Mouse (Mus musculus): Measurements from ENCODE around the gene Apobr. TPM values are rescaled to one million over a fixed set of nuclear protein-coding genes. Genes with fewer than 3 reads are reported as not detected.

Gene Apobr
- polyA plus RNA-seq (2015; fragmentation: Nextera tagmentation; extraction: Ambion mirVana), result 1.2 and 1.3 TPM in 2 replicates

DNA sequence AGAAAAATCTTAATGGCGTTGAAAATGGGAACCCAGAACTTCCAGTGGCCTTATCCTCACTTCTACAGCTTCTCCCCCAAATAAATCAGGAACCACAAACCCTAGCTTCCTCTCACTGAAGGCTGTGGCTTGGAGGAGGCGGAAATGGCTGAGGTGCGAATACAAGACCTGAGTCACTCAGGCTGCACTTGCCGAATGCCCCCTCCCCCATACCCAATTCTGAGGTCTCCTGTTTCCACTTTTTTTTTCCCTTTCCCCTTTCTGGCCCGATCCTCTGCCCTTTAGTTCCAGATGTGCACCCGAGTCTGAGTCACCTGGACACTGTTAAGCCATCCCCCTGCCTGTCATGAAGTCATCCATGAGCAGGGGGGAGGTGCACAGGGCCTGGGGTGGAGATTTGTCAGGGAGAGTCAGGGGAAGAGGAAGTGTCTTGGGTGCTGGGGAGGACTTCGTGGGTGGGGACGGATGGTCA lies at the start of gene Apobr:
Apobr (plus strand) TSS at position 437 of the 472 bp plus-strand sequence.
- H3K4me2 ChIP-seq (ENCODE audit: low read length), result peak within 1 kb of the TSS; percentile 61; the same call in 1 of the 2 replicates
- ATAC-seq (replicated peaks; ENCODE audit: low FRiP score, low read depth) (no peak), DNase-seq (ENCODE audit: low spot score) (no peak)
- WGBS, result 74% methylated on average over 8 of the region's 8 CpGs
- no peaks in the 10 kb centered on the region for H3K9me3 ChIP-seq (replicated peaks; ENCODE audit: low read length)
- no peaks in the 10 kb centered on the region for H3K36me3 ChIP-seq (ENCODE audit: insufficient read depth, low read length)
- no peak within 1 kb of the TSS for H3K9ac ChIP-seq (ENCODE audit: low read depth, low read length)
- no peak for TF ChIP-seq CTCF (IDR thresholded peaks at IDR 0.05; ENCODE audit: low read depth)
- no peaks in the 10 kb centered on the region for H3K27me3 ChIP-seq (ENCODE audit: insufficient read depth, low read length)
- no peak within 1 kb of the TSS for H3K4me3 ChIP-seq (replicated peaks; ENCODE audit: low read depth, low read length)
- H3K4me1 ChIP-seq (replicated peaks; ENCODE audit: insufficient read depth, low read length), result no peaks in the 10 kb centered on the region; the same call in 1 of the 2 replicates
- no peak within 1 kb of the TSS for H3K27ac ChIP-seq

DNA sequence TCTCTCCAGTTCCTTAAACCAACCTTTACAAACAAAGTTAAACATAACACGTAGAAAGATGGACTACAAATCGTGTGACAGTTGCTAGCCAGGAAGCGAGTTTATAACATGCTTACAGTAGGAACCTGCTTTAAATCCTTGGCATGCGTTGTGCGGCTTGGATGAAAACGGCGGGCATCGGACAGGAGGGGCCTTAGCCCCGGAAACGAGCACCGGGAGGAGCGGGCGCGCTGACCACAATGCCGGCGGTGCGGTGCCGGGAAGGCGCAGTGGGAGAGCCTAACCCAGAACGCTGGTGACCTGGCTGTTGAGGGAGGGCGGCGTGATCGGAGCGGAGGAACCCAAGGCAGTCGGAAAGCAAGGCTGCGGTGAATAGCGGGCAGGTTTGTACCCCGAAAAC lies 49.0 kb upstream of the Apobr start:
- Histone ChIP-seq H3K4me3 (replicated peaks; ENCODE audit: low read depth, low read length) (peak overlapping the region; percentile 38), H3K36me3 (ENCODE audit: insufficient read depth, low read length) (no peaks in the 10 kb centered on the region), H3K27ac (no peak overlapping the region), H3K4me1 (replicated peaks; ENCODE audit: insufficient read depth, low read length) (no peaks in the 10 kb centered on the region; the same call in 1 of the 2 replicates), H3K27me3 (ENCODE audit: insufficient read depth, low read length) (0 out of 2 replicates have a peak, but pooled peaks cover 8% of the 10 kb centered on the region), H3K9ac (ENCODE audit: low read depth, low read length) (peak overlapping the region; percentile 6; the same call in 1 of the 2 replicates), H3K9me3 (replicated peaks; ENCODE audit: low read length) (no peaks in the 10 kb centered on the region), H3K4me2 (ENCODE audit: low read length) (peak overlapping the region; percentile 56)
- TF ChIP-seq CTCF (IDR thresholded peaks at IDR 0.05; ENCODE audit: low read depth), result no peak
- no peak for ATAC-seq (replicated peaks; ENCODE audit: low FRiP score, low read depth)
- WGBS, result 1% methylated on average over 28 of the region's 28 CpGs
- DNase-seq (ENCODE audit: low spot score), result peak; percentile 42

DNA sequence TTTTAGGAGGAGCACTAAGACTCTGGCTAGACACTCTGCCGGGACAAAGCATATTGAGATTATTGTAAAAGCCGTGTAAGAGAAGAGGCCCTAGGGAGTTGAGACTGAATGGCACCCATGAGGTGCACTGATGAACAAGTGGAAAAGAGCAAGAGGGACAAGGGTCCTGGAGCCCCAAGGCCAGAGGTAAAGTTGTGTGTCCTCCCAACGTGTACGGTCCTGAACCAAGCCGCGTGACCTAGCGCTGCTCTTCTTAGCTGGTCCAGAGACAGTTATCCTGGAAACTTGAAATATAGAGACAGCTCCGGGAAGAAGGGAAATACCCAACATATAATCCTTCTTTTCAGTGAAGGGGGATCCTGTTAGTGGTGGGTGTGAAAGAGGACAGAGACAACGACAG lies 48.3 kb upstream of the Apobr start:
- H3K27ac ChIP-seq, result no peak overlapping the region
- WGBS, result 60% methylated on average over 9 of the region's 9 CpGs
- no peaks in the 10 kb centered on the region for H3K9me3 ChIP-seq (replicated peaks; ENCODE audit: low read length)
- DNase-seq (ENCODE audit: low spot score) (no peak), ATAC-seq (replicated peaks; ENCODE audit: low FRiP score, low read depth) (no peak)
- no peak for TF ChIP-seq CTCF (IDR thresholded peaks at IDR 0.05; ENCODE audit: low read depth)
- H3K4me2 ChIP-seq (ENCODE audit: low read length), result peak overlapping the region; percentile 56
- H3K4me1 ChIP-seq (replicated peaks; ENCODE audit: insufficient read depth, low read length), result no peaks in the 10 kb centered on the region; the same call in 1 of the 2 replicates
- peak overlapping the region; percentile 38 for H3K4me3 ChIP-seq (replicated peaks; ENCODE audit: low read depth, low read length)
- H3K9ac ChIP-seq (ENCODE audit: low read depth, low read length), result no peak overlapping the region
- no peaks in the 10 kb centered on the region for H3K36me3 ChIP-seq (ENCODE audit: insufficient read depth, low read length)
- H3K27me3 ChIP-seq (ENCODE audit: insufficient read depth, low read length), result 0 out of 2 replicates have a peak, but pooled peaks cover 8% of the 10 kb centered on the region

DNA sequence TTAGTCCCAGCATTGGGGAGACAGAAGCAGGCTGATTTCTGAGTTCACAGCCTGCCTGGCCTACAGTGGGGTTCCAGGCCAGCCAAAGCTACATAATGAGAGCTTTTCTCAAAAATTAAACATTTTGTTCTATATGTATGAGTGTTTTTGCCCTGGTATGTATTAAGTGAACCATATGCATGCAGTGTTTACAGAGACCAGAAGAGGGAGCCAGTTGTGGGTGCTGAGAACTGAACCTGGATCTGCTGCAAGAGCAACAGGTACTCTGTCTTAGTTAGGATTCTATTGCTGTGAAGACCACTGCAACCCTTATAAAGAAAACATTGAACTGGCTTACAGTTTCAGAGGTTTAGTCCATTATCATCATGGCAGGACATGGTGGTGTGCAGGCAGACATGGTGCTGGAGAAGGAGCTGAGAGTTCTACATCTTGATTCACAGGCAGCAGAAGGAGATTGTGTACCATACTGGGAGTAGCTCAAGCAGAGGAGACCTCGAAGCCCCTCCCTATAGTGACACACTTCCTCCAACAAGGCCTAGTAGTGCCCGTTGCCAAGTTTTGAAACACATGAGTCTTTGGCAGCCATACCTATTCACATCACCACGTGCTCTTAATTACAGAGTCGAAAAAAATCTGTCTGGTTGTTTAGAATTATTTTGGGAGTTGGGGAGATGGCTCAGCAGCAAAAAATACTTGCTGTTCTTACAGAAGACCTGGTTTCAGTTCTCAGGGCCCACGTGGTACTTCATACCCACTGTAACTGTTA lies 46.7 kb upstream of the Apobr start:
- no peak overlapping the region for H3K9ac ChIP-seq (ENCODE audit: low read depth, low read length)
- peak; percentile 61 for TF ChIP-seq CTCF (IDR thresholded peaks at IDR 0.05; ENCODE audit: low read depth)
- WGBS, result 77% methylated on average over 5 of the region's 5 CpGs
- H3K4me2 ChIP-seq (ENCODE audit: low read length), result no peak overlapping the region
- peak; percentile 47 for DNase-seq (ENCODE audit: low spot score)
- ATAC-seq (replicated peaks; ENCODE audit: low FRiP score, low read depth), result no peak
- H3K27ac ChIP-seq, result no peak overlapping the region
- H3K36me3 ChIP-seq (ENCODE audit: insufficient read depth, low read length), result no peaks in the 10 kb centered on the region
- 0 out of 2 replicates have a peak, but pooled peaks cover 8% of the 10 kb centered on the region for H3K27me3 ChIP-seq (ENCODE audit: insufficient read depth, low read length)
- H3K4me3 ChIP-seq (replicated peaks; ENCODE audit: low read depth, low read length), result no peak overlapping the region
- no peaks in the 10 kb centered on the region; the same call in 1 of the 2 replicates for H3K4me1 ChIP-seq (replicated peaks; ENCODE audit: insufficient read depth, low read length)
- H3K9me3 ChIP-seq (replicated peaks; ENCODE audit: low read length), result no peaks in the 10 kb centered on the region

DNA sequence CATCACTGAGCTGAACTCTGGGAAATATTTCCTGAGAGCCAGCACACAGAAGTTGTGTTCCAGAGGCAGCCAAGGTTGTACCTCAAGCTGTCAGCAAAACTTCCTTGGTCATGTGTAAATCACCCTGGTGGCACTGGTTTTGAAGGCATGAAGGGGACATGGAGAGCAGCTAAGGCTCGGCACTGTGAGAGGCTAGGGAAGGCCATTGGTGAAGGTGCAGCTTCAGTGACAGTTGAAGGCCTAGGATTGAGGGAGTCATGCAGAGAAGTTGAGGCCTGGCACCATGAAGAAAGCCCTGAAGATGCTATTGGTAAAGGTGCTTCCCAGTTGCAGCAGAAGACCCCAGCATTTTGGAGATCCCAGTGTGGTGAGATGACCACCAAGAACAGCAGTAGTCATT lies 43.1 kb upstream of the Apobr start:
- ATAC-seq (replicated peaks; ENCODE audit: low FRiP score, low read depth), result no peak
- Histone ChIP-seq H3K9me3 (replicated peaks; ENCODE audit: low read length) (no peaks in the 10 kb centered on the region), H3K9ac (ENCODE audit: low read depth, low read length) (no peak overlapping the region), H3K27ac (no peak overlapping the region), H3K4me2 (ENCODE audit: low read length) (no peak overlapping the region), H3K36me3 (ENCODE audit: insufficient read depth, low read length) (peaks cover 4% of the 10 kb centered on the region; the same call in 1 of the 2 replicates), H3K4me3 (replicated peaks; ENCODE audit: low read depth, low read length) (no peak overlapping the region), H3K4me1 (replicated peaks; ENCODE audit: insufficient read depth, low read length) (no peaks in the 10 kb centered on the region), H3K27me3 (ENCODE audit: insufficient read depth, low read length) (0 out of 2 replicates have a peak, but pooled peaks cover 4% of the 10 kb centered on the region)
- DNase-seq (ENCODE audit: low spot score), result no peak
- no peak for TF ChIP-seq CTCF (IDR thresholded peaks at IDR 0.05; ENCODE audit: low read depth)
- WGBS, result 78% methylated on average over 1 of the region's 1 CpGs

DNA sequence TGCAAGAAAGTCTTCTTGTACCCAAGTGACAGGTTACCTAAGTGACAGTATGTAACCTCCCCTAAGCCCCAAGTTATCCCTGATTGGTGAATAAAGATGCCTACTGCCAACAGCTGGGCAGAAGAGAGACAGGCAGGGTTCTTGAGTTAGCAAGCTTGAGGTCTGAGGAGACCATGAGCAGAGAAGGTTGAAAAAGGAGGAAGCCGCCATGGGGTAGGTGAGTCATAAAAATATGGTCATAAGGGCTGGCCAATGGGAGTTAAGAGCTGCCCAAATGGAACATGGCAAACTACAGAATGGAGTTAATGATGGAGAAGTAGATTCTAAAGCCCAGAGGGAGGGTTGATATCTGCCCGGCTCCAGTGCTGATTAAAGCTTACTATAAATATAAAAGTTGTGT lies 39.1 kb upstream of the Apobr start:
- H3K9me3 ChIP-seq (replicated peaks; ENCODE audit: low read length), result no peaks in the 10 kb centered on the region
- no peak overlapping the region for H3K27ac ChIP-seq
- H3K9ac ChIP-seq (ENCODE audit: low read depth, low read length), result no peak overlapping the region
- ATAC-seq (replicated peaks; ENCODE audit: low FRiP score, low read depth), result no peak
- DNase-seq (ENCODE audit: low spot score), result no peak
- TF ChIP-seq CTCF (IDR thresholded peaks at IDR 0.05; ENCODE audit: low read depth), result no peak
- H3K36me3 ChIP-seq (ENCODE audit: insufficient read depth, low read length), result peaks cover 41% of the 10 kb centered on the region
- H3K4me2 ChIP-seq (ENCODE audit: low read length), result no peak overlapping the region
- no peaks in the 10 kb centered on the region for H3K4me1 ChIP-seq (replicated peaks; ENCODE audit: insufficient read depth, low read length)
- no peak overlapping the region for H3K4me3 ChIP-seq (replicated peaks; ENCODE audit: low read depth, low read length)
- WGBS, result 92% methylated on average over 2 of the region's 2 CpGs
- H3K27me3 ChIP-seq (ENCODE audit: insufficient read depth, low read length), result no peaks in the 10 kb centered on the region
